Mouse (Mus musculus) brain, embryonic 14.5 days (tissue): Measurements from ENCODE around the gene Adar. TPM values are rescaled to one million over a fixed set of nuclear protein-coding genes. Genes with fewer than 3 reads are reported as not detected.
"Not testable (repeated sequence)": the region's sequence is repeated elsewhere in the genome, so short reads cannot be mapped to it uniquely, and the experiment has no call there.

Source experiments
- DNase-seq: peaks from one replicate; pipeline ENCODE4 v3.0.0-alpha.2; 2011; ENCODE audit warnings: low read depth
- CTCF ChIP-seq: fragments of 200-500 bp; IDR thresholded peaks from 2 replicates; pipeline ENCODE4 v1.5.1; 2012; ENCODE audit warnings: inconsistent platforms, mild to moderate bottlenecking, moderate library complexity, borderline replicate concordance; ENCODE audit not compliant: insufficient read depth, insufficient read length; ENCODE audit errors: extremely low read depth
- POLR2A ChIP-seq: fragments of 200-500 bp; IDR thresholded peaks from 2 replicates; pipeline ENCODE4 v1.6.1; 2012; ENCODE audit warnings: mild to moderate bottlenecking, inconsistent platforms, borderline replicate concordance; ENCODE audit not compliant: poor library complexity, insufficient read depth, insufficient read length, severe bottlenecking; ENCODE audit errors: extremely low read depth
- polyA plus RNA-seq: library from polyadenylated mRNA; depleted of rRNA; stranded (reverse); fragments of >200 nt; gene quantifications from 2 replicates; pipeline ENCODE4 v1.2.3, GENCODE M21; 2012

The Adar gene
- polyA plus RNA-seq, 1 experiment, result 78.2 TPM

- DNase-seq, result no peak
- TF ChIP-seq CTCF, result no peak
- no peak for TF ChIP-seq POLR2A
These were observed 61.2 kb downstream of the Adar start for GRCm38 (mm10) chr3:89776001-89776400.

DNA sequence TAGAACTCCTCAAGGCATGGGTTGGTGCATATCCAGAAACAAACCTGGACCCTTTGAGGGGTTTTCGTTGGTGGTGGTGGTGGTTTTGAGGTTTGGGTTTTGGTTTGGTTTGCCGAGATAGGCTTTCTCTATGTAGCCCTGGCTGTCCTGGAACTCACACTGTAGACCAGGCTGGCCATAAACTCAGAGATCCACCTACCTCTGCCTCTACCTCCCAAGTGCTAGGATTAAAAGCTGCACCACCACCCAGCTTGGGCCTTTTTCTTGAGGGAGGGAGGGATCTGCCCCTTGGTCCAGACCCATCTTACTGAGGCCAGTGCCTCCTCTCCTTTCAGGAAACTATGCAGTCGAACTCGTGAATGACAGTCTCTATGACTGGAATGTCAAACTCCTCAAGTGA, 65.3 kb downstream of the Adar start:
- DNase-seq, result no peak
- TF ChIP-seq POLR2A (no peak), CTCF (no peak)

- TF ChIP-seq CTCF (no peak), POLR2A (no peak)
- no peak for DNase-seq
These were observed 66.8 kb downstream of the Adar start for GRCm38 (mm10) chr3:89781640-89782039.

- TF ChIP-seq CTCF, result peak; percentile 74
- TF ChIP-seq POLR2A, result no peak
- peak; percentile 54 for DNase-seq
These were observed 70.3 kb downstream of the Adar start for GRCm38 (mm10) chr3:89784991-89785753.

GRCm38 (mm10) chr3:89786275-89786674, 71.5 kb downstream of the Adar start:
- TF ChIP-seq CTCF, result no peak
- no peak for TF ChIP-seq POLR2A
- no peak for DNase-seq

GRCm38 (mm10) chr3:89788680-89789352, 74.0 kb downstream of the Adar start:
- DNase-seq, result peak; percentile 59
- TF ChIP-seq POLR2A (no peak), CTCF (no peak)

GRCm38 (mm10) chr3:89794616-89795015, 79.8 kb downstream of the Adar start:
- no peak for DNase-seq
- TF ChIP-seq CTCF (no peak), POLR2A (no peak)

DNA sequence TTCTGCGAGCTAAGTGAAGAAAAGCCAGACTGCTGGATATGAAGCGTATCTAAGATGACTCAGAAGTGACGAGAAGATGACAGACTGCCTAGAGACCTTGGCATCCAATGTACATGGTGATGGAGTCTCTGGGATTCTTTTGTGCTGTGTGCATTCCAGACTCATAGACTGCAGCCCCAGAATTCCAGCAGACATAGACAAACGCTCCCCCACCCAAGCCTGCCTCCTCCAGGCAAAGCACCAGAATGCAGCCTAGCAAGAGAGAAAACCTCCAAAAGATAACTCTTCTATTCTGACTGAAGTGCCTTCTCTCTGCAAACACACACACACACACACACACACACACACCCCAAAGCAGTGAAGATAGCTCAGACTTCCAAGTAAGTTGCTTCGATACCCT, 80.9 kb downstream of the Adar start:
- TF ChIP-seq POLR2A, result no peak
- peak; percentile 23; the same call in 1 of the 2 replicates for TF ChIP-seq CTCF
- DNase-seq, result no peak

DNA sequence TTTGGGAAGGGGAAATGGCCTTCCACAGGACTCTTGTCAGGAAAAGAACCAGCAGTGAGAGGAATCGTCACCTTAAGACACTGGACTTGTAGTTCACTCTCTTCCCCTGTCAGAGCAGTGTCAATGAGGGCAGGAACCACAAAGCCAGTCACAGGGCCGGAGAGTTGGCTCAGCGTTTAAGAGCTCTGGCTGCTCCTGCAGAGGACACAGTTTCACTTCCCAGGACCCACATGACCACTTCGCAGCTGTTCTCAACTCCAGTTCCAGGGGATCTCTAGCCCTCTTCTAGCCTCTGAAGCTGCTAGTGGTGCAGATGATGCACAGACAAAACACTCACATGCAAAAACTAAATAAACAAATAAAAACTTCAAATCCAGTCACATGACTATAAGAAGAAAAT, 81.5 kb downstream of the Adar start:
- DNase-seq, result no peak
- no peak for TF ChIP-seq POLR2A
- no peak for TF ChIP-seq CTCF

GRCm38 (mm10) chr3:89798518-89798917, 83.7 kb downstream of the Adar start:
- TF ChIP-seq CTCF (no peak), POLR2A (no peak)
- DNase-seq, result no peak

GRCm38 (mm10) chr3:89799476-89799875, 84.7 kb downstream of the Adar start:
- TF ChIP-seq POLR2A (no peak), CTCF (no peak)
- DNase-seq, result no peak

- DNase-seq, result not testable (repeated sequence)
These were observed 85.3 kb downstream of the Adar start for GRCm38 (mm10) chr3:89800078-89800477.
